Mouse (Mus musculus) CH12.LX (cell line): Measurements from ENCODE around the gene Msi2. TPM values are rescaled to one million over a fixed set of nuclear protein-coding genes. Genes with fewer than 3 reads are reported as not detected.
A peak's percentile ranks its signal among the peaks of the same experiment; 100 is the strongest.

Source experiments
- DNase-seq: peaks from one replicate; pipeline ENCODE4 v3.0.0-alpha.2; 2013; ENCODE audit errors: extremely low read depth
- H3K27ac ChIP-seq: 2 replicates; pipeline ENCODE4 v1.5.1; 2012; ENCODE audit warnings: low read depth, mild to moderate bottlenecking, control low read depth, moderate library complexity; ENCODE audit not compliant: insufficient read depth
- H3K27me3 ChIP-seq: replicated peaks from 2 replicates; pipeline ENCODE3; 2012; ENCODE audit warnings: inconsistent platforms
- H3K36me3 ChIP-seq, 2 experiments: replicated peaks in 1 of 2; 2 replicates each; pipeline versions ENCODE3 to v1.6.1; 2012; ENCODE audit warnings: inconsistent platforms in 1 of 2, low read length in 1 of 2, mild to moderate bottlenecking in 1 of 2, mixed read lengths in 1 of 2, moderate library complexity in 1 of 2; ENCODE audit not compliant: control insufficient read depth in 1 of 2, insufficient read depth in 1 of 2
- H3K4me1 ChIP-seq, 2 experiments: 2 replicates each; pipeline ENCODE4 v1.6.1; 2012; ENCODE audit warnings: inconsistent platforms in 1 of 2, moderate library complexity in 1 of 2; ENCODE audit not compliant: insufficient read depth in 2 of 2, control insufficient read depth in 1 of 2
- H3K4me2 ChIP-seq: 2 replicates; pipeline ENCODE4 v1.6.1; 2012; ENCODE audit warnings: low read depth, mild to moderate bottlenecking, control low read depth; ENCODE audit not compliant: poor library complexity, insufficient read depth, severe bottlenecking
- H3K4me3 ChIP-seq, 3 experiments: fragments of 150-350 bp in 1 of 3; sonication (generic) in 1 of 3; replicated peaks in 1 of 3; 2 replicates each; pipeline versions ENCODE3 to v1.5.1; 2011 to 2012; ENCODE audit warnings: low read depth in 2 of 3, low read length in 2 of 3, mild to moderate bottlenecking in 2 of 3, moderate library complexity in 2 of 3, control low read depth in 1 of 3, improper control_type of control experiment in 1 of 3, inconsistent platforms in 1 of 3, mixed read lengths in 1 of 3; ENCODE audit not compliant: poor library complexity in 1 of 3
- H3K79me2 ChIP-seq: replicated peaks from 2 replicates; pipeline ENCODE4 v1.6.1; 2012; ENCODE audit warnings: mild to moderate bottlenecking, moderate library complexity; ENCODE audit not compliant: control insufficient read depth, poor library complexity, insufficient read depth, severe bottlenecking; ENCODE audit errors: extremely low read depth
- H3K9ac ChIP-seq: 2 replicates; pipeline ENCODE4 v1.6.1; 2012; ENCODE audit warnings: low read depth, mild to moderate bottlenecking, control low read depth, moderate library complexity; ENCODE audit not compliant: insufficient read depth
- H3K9me3 ChIP-seq: replicated peaks from 2 replicates; pipeline ENCODE3; 2012; ENCODE audit warnings: low read length, inconsistent platforms, mixed read lengths
- BHLHE40 ChIP-seq: IDR thresholded peaks from 2 replicates; pipeline ENCODE4 v1.6.1; 2011; ENCODE audit warnings: mild to moderate bottlenecking, low read depth, low read length, improper control_type of control experiment
- CHD1 ChIP-seq: IDR thresholded peaks from 2 replicates; pipeline ENCODE4 v1.6.1; 2012; ENCODE audit warnings: low read depth, low read length, improper control_type of control experiment, inconsistent platforms
- CHD2 ChIP-seq: IDR thresholded peaks from 2 replicates; pipeline ENCODE4 v1.6.1; 2011; ENCODE audit warnings: low read length, improper control_type of control experiment
- CTCF ChIP-seq, 2 experiments: IDR thresholded peaks in 1 of 2; conservative IDR thresholded peaks in 1 of 2; 2 replicates each; pipeline ENCODE4 v1.5.1; 2011 to 2012; ENCODE audit warnings: low read depth in 2 of 2, low read length in 2 of 2, improper control_type of control experiment in 1 of 2, inconsistent platforms in 1 of 2, mild to moderate bottlenecking in 1 of 2, moderate library complexity in 1 of 2
- E2F4 ChIP-seq: IDR thresholded peaks from 2 replicates; pipeline ENCODE4 v1.6.1; 2011; ENCODE audit warnings: low read depth, low read length, improper control_type of control experiment; ENCODE audit not compliant: insufficient replicate concordance
- ELF1 ChIP-seq: IDR thresholded peaks from 2 replicates; pipeline ENCODE4 v1.6.1; 2014; ENCODE audit warnings: low read depth, mild to moderate bottlenecking, inconsistent platforms, low read length, improper control_type of control experiment
- EP300 ChIP-seq: IDR thresholded peaks from 2 replicates; pipeline ENCODE4 v1.6.1; 2011; ENCODE audit warnings: low read length, improper control_type of control experiment
- ETS1 ChIP-seq: conservative IDR thresholded peaks from 2 replicates; pipeline ENCODE4 v1.6.1; 2012; ENCODE audit warnings: low read depth, mild to moderate bottlenecking, inconsistent platforms, low read length, improper control_type of control experiment, moderate library complexity
- GABPA ChIP-seq: IDR thresholded peaks from 2 replicates; pipeline ENCODE4 v1.6.1; 2012; ENCODE audit warnings: low read depth, low read length, improper control_type of control experiment, inconsistent platforms; ENCODE audit not compliant: insufficient replicate concordance
- HCFC1 ChIP-seq: IDR thresholded peaks from 2 replicates; pipeline ENCODE4 v1.6.1; 2012; ENCODE audit warnings: low read depth, mild to moderate bottlenecking, inconsistent platforms, low read length, improper control_type of control experiment
- IRF4 ChIP-seq: IDR thresholded peaks from 2 replicates; pipeline ENCODE4 v1.6.1; 2014; ENCODE audit warnings: low read depth, mild to moderate bottlenecking, inconsistent platforms, low read length, improper control_type of control experiment
- JUN ChIP-seq: IDR thresholded peaks from 2 replicates; pipeline ENCODE4 v1.6.1; 2011; ENCODE audit warnings: low read depth, mild to moderate bottlenecking, low read length, improper control_type of control experiment, moderate library complexity; ENCODE audit not compliant: insufficient read depth
- JUND ChIP-seq: conservative IDR thresholded peaks from 2 replicates; pipeline ENCODE4 v1.6.1; 2011; ENCODE audit warnings: low read depth, low read length, improper control_type of control experiment
- KAT2A ChIP-seq: IDR thresholded peaks from 2 replicates; pipeline ENCODE4 v1.6.1; 2012; ENCODE audit warnings: low read length, improper control_type of control experiment, inconsistent platforms; ENCODE audit not compliant: insufficient replicate concordance
- MAFK ChIP-seq: IDR thresholded peaks from 2 replicates; pipeline ENCODE4 v1.6.1; 2011; ENCODE audit warnings: low read length, improper control_type of control experiment; ENCODE audit not compliant: insufficient replicate concordance
- MAX ChIP-seq: IDR thresholded peaks from 2 replicates; pipeline ENCODE4 v1.6.1; 2011; ENCODE audit warnings: low read length, improper control_type of control experiment
- MAZ ChIP-seq: IDR thresholded peaks from 2 replicates; pipeline ENCODE4 v1.6.1; 2012; ENCODE audit warnings: low read depth, mild to moderate bottlenecking, inconsistent platforms, low read length, improper control_type of control experiment, moderate library complexity
- MEF2A ChIP-seq: IDR thresholded peaks from 2 replicates; pipeline ENCODE4 v1.6.1; 2014; ENCODE audit warnings: low read depth, mild to moderate bottlenecking, inconsistent platforms, low read length, improper control_type of control experiment, borderline replicate concordance
- MXI1 ChIP-seq: IDR thresholded peaks from 2 replicates; pipeline ENCODE4 v1.6.1; 2011; ENCODE audit warnings: mild to moderate bottlenecking, low read depth, low read length, improper control_type of control experiment
- MYC ChIP-seq: IDR thresholded peaks from 2 replicates; pipeline ENCODE4 v1.6.1; 2011; ENCODE audit warnings: low read depth, mild to moderate bottlenecking, improper control_type of control experiment, low read length
- NRF1 ChIP-seq: IDR thresholded peaks from 2 replicates; pipeline ENCODE4 v1.6.1; 2014; ENCODE audit warnings: low read depth, mild to moderate bottlenecking, inconsistent platforms, low read length, improper control_type of control experiment, moderate library complexity
- PAX5 ChIP-seq: IDR thresholded peaks from 2 replicates; pipeline ENCODE4 v1.6.1; 2012; ENCODE audit warnings: low read length, inconsistent platforms, mixed read lengths
- POLR2A ChIP-seq: IDR thresholded peaks from 2 replicates; pipeline ENCODE4 v1.6.1; 2011; ENCODE audit warnings: low read depth, mild to moderate bottlenecking, improper control_type of control experiment, low read length
- POLR2AphosphoS2 ChIP-seq: IDR thresholded peaks from 2 replicates; pipeline ENCODE4 v1.6.1; 2011; ENCODE audit warnings: low read depth, low read length, improper control_type of control experiment
- RAD21 ChIP-seq: IDR thresholded peaks from 2 replicates; pipeline ENCODE4 v1.6.1; 2011; ENCODE audit warnings: low read depth, mild to moderate bottlenecking, low read length, improper control_type of control experiment, moderate library complexity
- RCOR1 ChIP-seq: conservative IDR thresholded peaks from 2 replicates; pipeline ENCODE4 v1.6.1; 2012; ENCODE audit warnings: low read depth, mild to moderate bottlenecking, inconsistent platforms, low read length, improper control_type of control experiment
- SIN3A ChIP-seq: IDR thresholded peaks from 2 replicates; pipeline ENCODE4 v1.6.1; 2012; ENCODE audit warnings: low read length, improper control_type of control experiment, inconsistent platforms
- SMC3 ChIP-seq: IDR thresholded peaks from 2 replicates; pipeline ENCODE4 v1.6.1; 2011; ENCODE audit warnings: low read depth, low read length, improper control_type of control experiment
- TBP ChIP-seq: conservative IDR thresholded peaks from 2 replicates; pipeline ENCODE4 v1.6.1; 2011; ENCODE audit warnings: low read depth, low read length, improper control_type of control experiment
- TCF12 ChIP-seq: IDR thresholded peaks from 2 replicates; pipeline ENCODE4 v1.6.1; 2014; ENCODE audit warnings: low read depth, mild to moderate bottlenecking, inconsistent platforms, low read length, improper control_type of control experiment
- UBTF ChIP-seq: IDR thresholded peaks from 2 replicates; pipeline ENCODE4 v1.6.1; 2012; ENCODE audit warnings: low read depth, mild to moderate bottlenecking, inconsistent platforms, low read length, improper control_type of control experiment, moderate library complexity
- USF1 ChIP-seq: IDR thresholded peaks from 2 replicates; pipeline ENCODE4 v1.6.1; 2014; ENCODE audit warnings: low read depth, mild to moderate bottlenecking, inconsistent platforms, low read length, improper control_type of control experiment
- USF2 ChIP-seq: conservative IDR thresholded peaks from 2 replicates; pipeline ENCODE4 v1.6.1; 2011; ENCODE audit warnings: low read depth, low read length, improper control_type of control experiment
- ZC3H11A ChIP-seq: IDR thresholded peaks from 2 replicates; pipeline ENCODE4 v1.6.1; 2012; ENCODE audit warnings: low read depth, mild to moderate bottlenecking, inconsistent platforms, low read length, improper control_type of control experiment
- ZKSCAN1 ChIP-seq: IDR thresholded peaks from 2 replicates; pipeline ENCODE4 v1.6.1; 2012; ENCODE audit warnings: low read depth, inconsistent platforms, low read length, improper control_type of control experiment, borderline replicate concordance
- ZMIZ1 ChIP-seq: IDR thresholded peaks from 2 replicates; pipeline ENCODE4 v1.6.1; 2012; ENCODE audit warnings: low read depth, mild to moderate bottlenecking, inconsistent platforms, low read length, improper control_type of control experiment
- ZNF384 ChIP-seq: IDR thresholded peaks from 2 replicates; pipeline ENCODE4 v1.6.1; 2012; ENCODE audit warnings: low read depth, low read length, improper control_type of control experiment, inconsistent platforms
- dilution Hi-C: fragments of 300-500 bp; cut with MboI; formaldehyde crosslinking; loops from 2 replicates; pipeline ENCODE4 v1.14.3; 2020; ENCODE audit warnings: low sequenced_read_pairs; ENCODE audit not compliant: extremely low pct_unique_long_range_greater_than_20kb, extremely low pct_ligation_motif_present
- in situ Hi-C: fragments of 300-500 bp; cut with MboI; formaldehyde crosslinking; loops from 3 replicates; pipeline ENCODE4 v1.14.3; 2019; ENCODE audit warnings: low sequenced_read_pairs, low pct_ligation_motif_present, low pct_unique_long_range_greater_than_20kb, mixed read lengths
- polyA plus RNA-seq: library from polyadenylated mRNA; unstranded; fragments of >175 nt; gene quantifications from 2 replicates; pipeline ENCODE4 v1.2.1, GENCODE M21; 2012; ENCODE audit warnings: low read depth; ENCODE audit not compliant: insufficient read length
- total RNA-seq, 2 experiments: library from RNA; depleted of rRNA; stranded (reverse); fragments of 300-350 nt in 1 of 2; fragments of >200 nt in 1 of 2; gene quantifications; 2 replicates each; pipeline ENCODE4 v1.2.3; 2012 to 2014

Gene Msi2
- total and polyA plus RNA-seq, 3 experiments = 40.3 to 73.1 (median 52.6) TPM

DNA sequence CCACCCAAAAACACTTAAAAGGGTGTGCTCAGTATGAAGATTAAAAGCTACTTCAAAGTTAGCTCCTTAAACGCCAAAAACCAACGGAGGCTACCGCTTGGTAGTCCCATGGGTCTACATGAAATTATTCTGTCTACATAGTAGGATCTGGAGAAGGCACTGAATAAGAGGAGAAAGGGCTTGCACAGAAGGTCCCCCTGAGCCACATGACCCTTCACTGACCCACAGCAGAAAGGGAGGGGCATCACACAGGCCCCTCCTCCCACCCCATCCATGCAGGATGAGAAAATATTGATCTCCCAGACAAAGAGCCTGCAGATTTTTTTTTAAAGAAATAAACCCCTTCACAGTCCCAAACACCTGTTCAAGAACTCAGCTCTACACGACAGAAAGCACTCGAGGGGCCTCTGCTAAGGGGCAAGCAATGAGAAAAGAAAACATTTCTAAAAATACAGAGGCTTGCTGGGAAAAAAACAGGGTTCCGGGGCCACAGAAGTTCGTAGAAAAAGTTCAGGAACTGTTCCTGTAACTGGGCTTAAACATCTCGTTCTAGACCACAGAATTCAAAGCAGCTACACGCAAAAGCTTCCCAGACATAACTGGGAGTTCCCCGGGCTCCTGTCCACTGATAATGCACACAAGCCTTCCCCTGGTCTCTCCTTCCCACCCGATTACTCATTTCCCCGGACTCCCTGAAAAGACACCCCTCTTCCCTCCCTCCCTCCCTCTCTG lies 27.6 kb downstream of the Msi2 start:
- TF ChIP-seq NRF1 = no peak
- peak; percentile 67 for TF ChIP-seq BHLHE40
- no peak for TF ChIP-seq CHD2
- TF ChIP-seq IRF4 = peak; percentile 81
- no peak for TF ChIP-seq USF1
- no peak for TF ChIP-seq MYC
- TF ChIP-seq ZMIZ1 = no peak
- TF ChIP-seq HCFC1 = 0 out of 2 replicates have a peak, but pooled peaks have one; percentile 8
- TF ChIP-seq ZNF384 = peak; percentile 88
- no peak for TF ChIP-seq MAX
- TF ChIP-seq EP300 = peak; percentile 80
- peak; percentile 95 for TF ChIP-seq ETS1
- peak; percentile 81; the same call in 1 of the 2 replicates for TF ChIP-seq SIN3A
- TF ChIP-seq TBP = no peak
- TF ChIP-seq UBTF = no peak
- TF ChIP-seq MEF2A = peak; percentile 95
- no peak for TF ChIP-seq POLR2A
- no peak; the same call in 1 of the 2 replicates for TF ChIP-seq ZC3H11A
- TF ChIP-seq ZKSCAN1 = no peak
- no peak for TF ChIP-seq JUN
- no peak; the same call in 1 of the 2 replicates for TF ChIP-seq SMC3
- TF ChIP-seq USF2 = no peak
- TF ChIP-seq PAX5 = no peak
- no peak for TF ChIP-seq E2F4
- no peak; the same call in 1 of the 2 replicates for TF ChIP-seq JUND
- TF ChIP-seq POLR2AphosphoS2 = no peak
- TF ChIP-seq MAFK = 0 out of 2 replicates have a peak, but pooled peaks have one; percentile 39
- peak; percentile 44 for TF ChIP-seq MAZ
- TF ChIP-seq CHD1 = no peak
- no peak for TF ChIP-seq CTCF (conservative IDR thresholded peaks at IDR 0.05 in 1 of 2, IDR thresholded peaks at IDR 0.05 in 1 of 2; ENCODE audit: low read depth in 2 of 2, low read length in 2 of 2)
- TF ChIP-seq KAT2A = no peak
- TF ChIP-seq ELF1 = peak; percentile 53; the same call in 1 of the 2 replicates
- TF ChIP-seq RCOR1 = peak; percentile 57; the same call in 1 of the 2 replicates
- no peak for TF ChIP-seq GABPA
- peak; percentile 49; the same call in 1 of the 2 replicates for TF ChIP-seq TCF12
- TF ChIP-seq MXI1 = no peak
- no peak for TF ChIP-seq RAD21
- H3K4me3 ChIP-seq = no peak overlapping the region
- H3K9ac ChIP-seq = peak overlapping the region; percentile 45
- H3K36me3 ChIP-seq = peaks cover 26 to 66% of the 10 kb centered on the region in 2 experiments
- H3K79me2 ChIP-seq = peaks cover 19% of the 10 kb centered on the region; the same call in 1 of the 2 replicates
- H3K27ac ChIP-seq = peak overlapping the region; percentile 87
- peak overlapping the region; percentile 90 for H3K4me2 ChIP-seq
- no peaks in the 10 kb centered on the region for H3K9me3 ChIP-seq
- H3K27me3 ChIP-seq = no peaks in the 10 kb centered on the region
- in situ Hi-C loops (no loop called here), dilution Hi-C loops (no loop called here)
- DNase-seq = peak; percentile 41
- peaks cover 32 to 75% of the 10 kb centered on the region in 2 experiments for H3K4me1 ChIP-seq
